Mouse (Mus musculus) forebrain, embryonic 11.5 days (tissue): ENCODE measurements around the gene Tsc2. TPM values are rescaled to one million over a fixed set of nuclear protein-coding genes. Genes with fewer than 3 reads are reported as not detected.

Experiments
- ATAC-seq: fragments of 200-750 bp; cut with Nextera tagmentation; replicated peaks from 2 replicates; pipeline ENCODE4 v1.8.0; 2017; ENCODE audit warnings: moderate TSS enrichment; ENCODE audit not compliant: low FRiP score
- DNase-seq: peaks from one replicate; pipeline ENCODE4 v3.0.0-alpha.2; 2017; ENCODE audit warnings: low spot score
- H3K27ac ChIP-seq: fragments of 300-500 bp; sonication (generic); 2 replicates; pipeline ENCODE4 v1.5.1; 2014; ENCODE audit warnings: low read depth, low read length
- H3K27me3 ChIP-seq: fragments of 300-500 bp; sonication (generic); 2 replicates; pipeline ENCODE4 v1.6.1; 2014; ENCODE audit warnings: mild to moderate bottlenecking, low read length, mixed read lengths; ENCODE audit not compliant: control insufficient read depth, insufficient read depth
- H3K36me3 ChIP-seq: fragments of 300-500 bp; sonication (generic); 2 replicates; pipeline ENCODE4 v1.6.1; 2014; ENCODE audit warnings: mild to moderate bottlenecking, low read length, moderate library complexity, mixed read lengths; ENCODE audit not compliant: control insufficient read depth, insufficient read depth
- H3K4me1 ChIP-seq: fragments of 300-500 bp; sonication (generic); replicated peaks from 2 replicates; pipeline ENCODE4 v1.6.1; 2014; ENCODE audit warnings: low read length, mixed read lengths; ENCODE audit not compliant: control insufficient read depth, insufficient read depth
- H3K4me2 ChIP-seq: fragments of 300-500 bp; sonication (generic); 2 replicates; pipeline ENCODE4 v1.6.1; 2014; ENCODE audit warnings: low read depth, mild to moderate bottlenecking, low read length, moderate library complexity, mixed read lengths; ENCODE audit not compliant: severe bottlenecking
- H3K4me3 ChIP-seq: fragments of 300-500 bp; sonication (generic); 2 replicates; pipeline ENCODE4 v1.5.1; 2014; ENCODE audit warnings: low read depth, low read length
- H3K9ac ChIP-seq: fragments of 300-500 bp; sonication (generic); 2 replicates; pipeline ENCODE4 v1.6.1; 2014; ENCODE audit warnings: low read length
- H3K9me3 ChIP-seq: fragments of 300-500 bp; sonication (generic); 2 replicates; pipeline ENCODE4 v1.6.1; 2016; ENCODE audit warnings: low read length, mixed read lengths; ENCODE audit not compliant: control insufficient read depth
- WGBS: fragments of 180-500 bp; shearing (Covaris S2); extraction: QIAGEN DNeasy Blood & Tissue Kit; methylation state at CpG from one replicate; pipeline ENCODE4 v1.1.7; 2014; 5-methylcytosine and 5-hydroxymethylcytosine counted together
- polyA plus RNA-seq: library from polyadenylated mRNA; unstranded; fragments of >200 nt; fragmentation: Nextera tagmentation; extraction: Ambion mirVana; gene quantifications from 2 replicates; pipeline ENCODE4 v1.2.1, GENCODE M21; 2014

Gene Tsc2
- polyA plus RNA-seq, result 77.6 and 87.4 TPM in 2 replicates

DNA sequence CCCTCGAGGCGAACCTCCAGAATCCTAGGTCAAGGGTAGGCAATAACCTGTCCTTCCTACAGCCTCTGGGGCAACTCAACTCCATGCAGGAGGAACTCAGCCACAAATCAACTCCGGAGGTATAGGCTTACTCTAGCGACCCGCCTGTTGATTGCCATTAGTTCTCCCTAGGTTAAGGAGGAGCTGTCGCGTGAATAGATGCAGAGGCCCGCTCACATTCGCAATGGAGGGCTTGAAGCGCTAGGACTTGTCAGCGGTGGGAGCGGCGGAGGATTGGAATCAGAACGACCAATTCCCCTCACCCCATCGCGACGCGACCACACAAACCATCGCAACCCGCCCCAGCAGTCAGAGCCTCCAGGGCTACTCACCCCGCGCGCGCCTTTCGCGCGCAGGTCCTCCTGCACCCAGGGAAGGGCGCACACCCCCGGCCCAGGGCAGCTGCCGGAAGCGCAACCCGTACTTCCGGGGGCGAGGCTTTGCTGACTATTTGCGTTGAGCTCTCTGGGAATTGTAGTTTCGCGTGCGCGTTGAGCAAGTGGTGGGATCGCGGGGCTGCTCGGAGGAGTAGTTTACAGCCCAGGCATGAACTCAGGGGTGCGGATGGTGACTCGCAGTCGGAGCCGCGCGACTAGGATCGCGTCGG, at the start of gene Tsc2, which contains the start of gene Nthl1:
TSS of gene Tsc2 (minus strand) at position 464 of the 646 bp plus-strand sequence.
TSS of gene Nthl1 (plus strand) at position 514 of the 646 bp plus-strand sequence.
- ATAC-seq (peak; percentile 90), DNase-seq (peak; percentile 93)
- Histone ChIP-seq H3K9me3 (no peaks in the 10 kb centered on the region), H3K4me2 (peak within 1 kb of the TSS; percentile 81), H3K9ac (peak within 1 kb of the TSS; percentile 83), H3K27me3 (no peaks in the 10 kb centered on the region), H3K27ac (0 out of 2 replicates have a peak within 1 kb of the TSS, but pooled peaks have one; percentile 5), H3K4me1 (peaks cover 15% of the 10 kb centered on the region; the same call in 1 of the 2 replicates), H3K36me3 (no peaks in the 10 kb centered on the region), H3K4me3 (peak within 1 kb of the TSS; percentile 72)
- 2% methylated on average over 51 of the region's 51 CpGs for WGBS

DNA sequence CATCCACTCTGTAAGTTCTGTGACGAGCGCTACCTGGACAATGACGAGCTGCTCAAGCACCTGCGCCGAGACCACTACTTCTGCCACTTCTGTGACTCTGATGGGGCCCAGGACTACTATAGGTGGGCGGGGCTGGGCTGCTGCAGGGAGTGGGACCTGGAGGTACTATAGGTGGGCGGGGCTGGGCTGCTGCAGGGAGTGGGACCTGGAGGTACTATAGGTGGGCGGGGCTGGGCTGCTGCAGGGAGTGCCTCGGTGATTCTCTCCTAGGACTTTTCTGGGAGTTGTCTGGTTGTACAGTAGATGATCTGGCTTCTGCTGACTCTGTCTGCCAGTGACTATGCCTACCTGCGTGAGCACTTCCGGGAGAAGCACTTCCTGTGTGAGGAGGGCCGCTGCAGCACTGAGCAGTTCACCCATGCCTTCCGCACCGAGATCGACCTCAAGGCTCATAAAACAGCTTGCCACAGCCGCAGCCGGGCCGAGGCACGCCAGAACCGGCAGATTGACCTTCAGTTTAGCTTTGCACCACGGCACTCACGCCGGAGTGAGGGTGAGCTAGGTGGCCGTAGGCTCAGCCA, 45.2 kb upstream of the Tsc2 start:
- ATAC-seq, result no peak
- H3K36me3 ChIP-seq, result peaks cover 13% of the 10 kb centered on the region; the same call in 1 of the 2 replicates
- WGBS, result 93% methylated on average over 24 of the region's 24 CpGs

DNA sequence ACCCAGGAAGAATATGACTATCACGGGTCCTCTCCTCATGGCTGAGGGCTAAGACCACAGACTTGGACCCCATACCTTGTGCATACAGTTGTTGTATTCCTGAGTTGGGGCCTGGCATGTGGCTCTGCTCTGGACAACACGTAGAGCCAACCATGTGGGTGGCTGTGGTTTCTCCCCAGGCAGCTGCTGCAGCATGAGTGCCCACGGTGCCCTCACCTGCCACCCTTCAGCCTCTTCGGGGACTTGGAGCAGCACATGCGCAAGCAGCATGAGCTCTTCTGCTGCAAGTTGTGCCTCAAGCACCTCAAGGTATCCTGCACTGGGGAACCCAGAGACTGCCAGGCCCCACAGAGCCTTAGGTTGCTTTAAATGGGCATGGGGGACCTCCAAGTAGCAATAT, 44.4 kb upstream of the Tsc2 start:
- no peak for ATAC-seq
- WGBS, result 96% methylated on average over 5 of the region's 5 CpGs

More for the DNA sequence above, 45.2 kb upstream of the Tsc2 start:
- Histone ChIP-seq H3K9me3 (no peaks in the 10 kb centered on the region), H3K4me1 (no peaks in the 10 kb centered on the region), H3K27ac (no peak overlapping the region), H3K27me3 (no peaks in the 10 kb centered on the region), H3K4me3 (no peak overlapping the region), H3K9ac (no peak overlapping the region), H3K4me2 (no peak overlapping the region)
- no peak for DNase-seq

DNA sequence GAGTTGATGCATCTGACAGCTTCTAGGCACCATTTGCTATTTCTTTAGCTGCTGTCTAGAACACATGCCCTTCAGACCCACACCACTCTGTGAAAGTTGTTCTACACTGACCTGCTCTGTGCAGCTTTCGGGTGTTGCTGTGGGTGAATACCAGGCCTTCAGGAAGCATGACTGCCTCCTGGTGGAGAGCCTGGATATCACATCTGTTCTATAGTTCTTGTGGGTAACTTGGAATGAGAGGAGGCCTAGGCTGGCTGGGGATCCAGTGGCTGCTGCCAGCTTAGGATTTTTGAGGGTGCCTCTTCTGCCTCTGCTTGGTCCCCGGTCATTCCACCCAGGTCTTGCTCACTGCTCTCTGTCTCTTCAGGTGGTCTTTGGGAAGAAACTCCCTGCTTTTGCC, 43.8 kb upstream of the Tsc2 start:
- peaks cover 3% of the 10 kb centered on the region for H3K4me1 ChIP-seq
- 0 out of 2 replicates have a peak, but pooled peaks have one; percentile 46 for ATAC-seq
- no peak overlapping the region for H3K4me2 ChIP-seq
- no peak overlapping the region for H3K27ac ChIP-seq
- no peak overlapping the region for H3K9ac ChIP-seq
- H3K9me3 ChIP-seq, result no peaks in the 10 kb centered on the region
- 54% methylated on average over 2 of the region's 2 CpGs for WGBS
- no peak overlapping the region for H3K4me3 ChIP-seq
- no peaks in the 10 kb centered on the region for H3K27me3 ChIP-seq
- peaks cover 13% of the 10 kb centered on the region; the same call in 1 of the 2 replicates for H3K36me3 ChIP-seq
- DNase-seq, result peak; percentile 80

More for the DNA sequence above, 44.4 kb upstream of the Tsc2 start:
- Histone ChIP-seq H3K36me3 (peaks cover 13% of the 10 kb centered on the region; the same call in 1 of the 2 replicates), H3K9ac (no peak overlapping the region), H3K4me1 (no peaks in the 10 kb centered on the region; the same call in 1 of the 2 replicates), H3K9me3 (no peaks in the 10 kb centered on the region), H3K4me2 (no peak overlapping the region), H3K27ac (no peak overlapping the region), H3K27me3 (no peaks in the 10 kb centered on the region), H3K4me3 (no peak overlapping the region)
- no peak for DNase-seq

DNA sequence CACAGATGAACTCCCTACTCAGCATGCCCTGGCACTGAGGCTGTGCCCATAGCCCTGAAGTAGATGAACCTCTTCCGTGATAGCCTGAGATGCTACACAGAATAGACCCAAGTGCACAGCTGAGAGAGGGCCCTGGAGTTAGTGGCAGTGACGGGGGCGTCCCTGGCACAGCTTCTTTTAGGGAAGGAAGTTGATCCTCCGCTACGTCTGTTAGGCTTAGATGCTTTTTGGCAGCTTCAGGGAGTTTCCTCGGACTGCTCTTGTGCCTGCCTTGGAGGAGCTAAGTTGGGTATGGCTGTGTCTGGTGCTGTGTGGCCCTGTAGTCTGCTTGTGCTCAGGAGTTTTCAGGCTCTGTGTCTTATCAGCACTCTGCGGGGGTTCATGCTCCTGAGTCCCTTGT, 41.8 kb upstream of the Tsc2 start:
- peaks cover 6% of the 10 kb centered on the region; the same call in 1 of the 2 replicates for H3K36me3 ChIP-seq
- no peak overlapping the region for H3K4me3 ChIP-seq
- H3K27ac ChIP-seq, result no peak overlapping the region
- DNase-seq, result no peak
- ATAC-seq, result no peak
- H3K4me2 ChIP-seq, result no peak overlapping the region
- H3K27me3 ChIP-seq, result no peaks in the 10 kb centered on the region
- H3K9ac ChIP-seq, result no peak overlapping the region
- 85% methylated on average over 7 of the region's 7 CpGs for WGBS
- peaks cover 11% of the 10 kb centered on the region for H3K4me1 ChIP-seq
- no peaks in the 10 kb centered on the region for H3K9me3 ChIP-seq

DNA sequence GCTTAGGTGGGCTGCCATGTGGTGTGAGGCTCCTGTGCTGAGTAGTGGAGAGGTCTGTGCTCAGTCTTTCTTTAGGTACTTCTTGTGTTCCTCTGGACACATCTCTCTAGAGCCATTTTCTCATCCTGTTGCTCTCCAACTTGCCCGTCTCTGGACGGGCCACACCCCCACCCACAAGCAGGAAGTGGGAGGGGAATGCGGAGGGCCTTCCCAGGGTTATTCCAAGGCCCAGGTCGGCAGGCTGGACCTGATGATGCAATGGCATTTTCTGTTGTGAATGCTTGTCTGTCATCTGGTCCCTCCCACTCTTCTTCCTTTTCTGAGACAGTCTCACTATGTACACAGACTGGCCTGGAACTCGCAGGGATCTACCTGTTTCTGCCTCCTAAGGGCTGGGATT, 39.7 kb upstream of the Tsc2 start:
- no peak overlapping the region for H3K4me3 ChIP-seq

DNA sequence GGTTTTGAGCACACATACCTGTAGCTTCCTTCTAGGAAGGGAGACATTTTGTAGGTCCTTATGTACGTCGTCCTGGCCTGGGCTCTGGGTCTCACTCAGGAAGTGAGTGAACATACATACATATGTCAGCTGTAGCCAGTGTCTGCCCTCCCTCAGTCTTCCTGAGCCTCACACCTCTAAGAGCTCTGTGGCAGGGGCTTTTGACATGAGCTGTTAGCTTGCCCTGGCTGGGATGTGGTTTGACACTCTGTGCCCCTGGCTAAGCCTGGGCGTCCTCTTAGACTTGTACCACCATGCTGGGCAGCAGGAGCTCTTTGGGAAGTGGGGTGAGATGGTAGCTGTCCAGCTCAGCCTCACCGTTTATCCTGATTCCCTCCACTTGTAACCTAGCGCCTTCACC, 38.9 kb upstream of the Tsc2 start:
- WGBS, result 80% methylated on average over 5 of the region's 5 CpGs

More for the DNA sequence above, 39.7 kb upstream of the Tsc2 start:
- H3K9me3 ChIP-seq, result no peaks in the 10 kb centered on the region
- ATAC-seq, result no peak
- DNase-seq, result no peak
- 31% methylated on average over 5 of the region's 5 CpGs for WGBS
- peak overlapping the region; percentile 17; the same call in 1 of the 2 replicates for H3K9ac ChIP-seq
- no peaks in the 10 kb centered on the region; the same call in 1 of the 2 replicates for H3K36me3 ChIP-seq
- H3K27me3 ChIP-seq, result no peaks in the 10 kb centered on the region
- H3K4me2 ChIP-seq, result 0 out of 2 replicates have a peak overlapping the region, but pooled peaks have one; percentile 8
- H3K4me1 ChIP-seq, result peaks cover 13% of the 10 kb centered on the region
- no peak overlapping the region for H3K27ac ChIP-seq

DNA sequence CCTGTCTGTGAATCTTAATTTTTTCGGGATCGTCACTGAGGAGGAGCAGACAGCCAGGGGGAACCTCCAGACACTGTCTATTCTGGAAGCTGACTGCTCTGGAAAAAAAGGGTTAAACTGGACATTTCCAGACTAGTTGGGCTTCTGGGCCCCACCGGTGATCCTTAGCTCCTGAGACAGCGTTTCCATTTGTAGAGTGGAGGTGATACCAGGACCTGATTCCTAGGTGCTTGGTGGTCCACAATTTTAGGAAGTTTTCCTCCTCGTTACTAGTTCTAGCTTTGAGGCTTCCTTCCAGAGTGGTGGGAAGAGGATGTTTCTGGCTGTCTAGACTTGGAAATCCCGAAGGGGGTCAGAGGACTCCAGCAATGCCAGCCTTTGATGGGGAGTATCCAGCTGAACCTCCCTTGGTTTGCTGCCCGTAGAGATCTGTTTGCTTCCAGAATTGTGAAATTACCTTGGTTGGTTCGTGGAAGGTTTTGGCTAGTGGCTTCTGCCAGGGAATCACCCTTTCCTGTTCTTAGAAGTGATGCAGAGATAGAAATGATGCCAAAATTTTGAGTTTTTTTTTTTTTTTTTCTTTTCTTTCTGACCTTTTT, 37.9 kb upstream of the Tsc2 start:
- H3K4me3 ChIP-seq, result peak overlapping the region; percentile 99
- DNase-seq (no peak), ATAC-seq (no peak)
- no peaks in the 10 kb centered on the region for H3K9me3 ChIP-seq
- no peaks in the 10 kb centered on the region for H3K36me3 ChIP-seq
- peak overlapping the region; percentile 66; the same call in 1 of the 2 replicates for H3K27ac ChIP-seq
- no peaks in the 10 kb centered on the region for H3K27me3 ChIP-seq
- H3K4me2 ChIP-seq, result peak overlapping the region; percentile 64
- H3K9ac ChIP-seq, result peak overlapping the region; percentile 95
- WGBS, result 20% methylated on average over 8 of the region's 8 CpGs
- H3K4me1 ChIP-seq, result peaks cover 13% of the 10 kb centered on the region

More for the DNA sequence above, 38.9 kb upstream of the Tsc2 start:
- H3K27ac ChIP-seq, result no peak overlapping the region
- no peaks in the 10 kb centered on the region for H3K36me3 ChIP-seq
- H3K9ac ChIP-seq, result peak overlapping the region; percentile 14; the same call in 1 of the 2 replicates
- ATAC-seq (no peak), DNase-seq (no peak)
- no peaks in the 10 kb centered on the region for H3K9me3 ChIP-seq
- H3K4me1 ChIP-seq, result peaks cover 13% of the 10 kb centered on the region
- H3K4me2 ChIP-seq, result peak overlapping the region; percentile 64; the same call in 1 of the 2 replicates
- no peak overlapping the region for H3K4me3 ChIP-seq
- H3K27me3 ChIP-seq, result no peaks in the 10 kb centered on the region
